Mouse (Mus musculus) small intestine, adult 2 months (tissue): ENCODE measurements around the gene Exoc2. TPM values are rescaled to one million over a fixed set of nuclear protein-coding genes. Genes with fewer than 3 reads are reported as not detected.

Experiments
- H3K27ac ChIP-seq: fragments of 200-500 bp; 2 replicates; pipeline ENCODE4 v1.5.1; 2012; ENCODE audit warnings: low read depth, low read length, control low read depth, inconsistent platforms; ENCODE audit not compliant: insufficient read depth
- H3K27me3 ChIP-seq: fragments of 200-500 bp; 2 replicates; pipeline ENCODE4 v1.6.1; 2012; ENCODE audit warnings: mild to moderate bottlenecking, moderate library complexity, low read length, inconsistent platforms; ENCODE audit not compliant: control insufficient read depth, insufficient read depth
- H3K36me3 ChIP-seq: fragments of 200-500 bp; 2 replicates; pipeline ENCODE4 v1.6.1; 2012; ENCODE audit warnings: mild to moderate bottlenecking, low read length, control low read depth, inconsistent platforms; ENCODE audit not compliant: control insufficient read depth, insufficient read depth
- H3K4me1 ChIP-seq: fragments of 200-500 bp; 2 replicates; pipeline ENCODE4 v1.6.1; 2012; ENCODE audit warnings: low read length, inconsistent platforms, mixed read lengths; ENCODE audit not compliant: control insufficient read depth, insufficient read depth, insufficient read length
- H3K4me3 ChIP-seq: fragments of 200-500 bp; 2 replicates; pipeline ENCODE4 v1.5.1; 2012; ENCODE audit warnings: low read depth, mild to moderate bottlenecking, control low read depth, inconsistent platforms, low read length, moderate library complexity
- CTCF ChIP-seq: fragments of 200-500 bp; IDR thresholded peaks from 2 replicates; pipeline ENCODE4 v1.5.1; 2012; ENCODE audit warnings: low read depth, mild to moderate bottlenecking, control low read depth, inconsistent platforms, low read length, moderate library complexity, mixed read lengths; ENCODE audit not compliant: insufficient replicate concordance, insufficient read length; ENCODE audit errors: extremely low read depth
- POLR2A ChIP-seq: fragments of 200-500 bp; IDR thresholded peaks from 2 replicates; pipeline ENCODE4 v1.6.1; 2012; ENCODE audit warnings: low read depth, mild to moderate bottlenecking, control low read depth, inconsistent platforms, low read length, moderate library complexity
- WGBS: fragments of 180-500 bp; shearing (Covaris S2); methylation state at CpG from one replicate; pipeline ENCODE4 v1.1.7; 2018; 5-methylcytosine and 5-hydroxymethylcytosine counted together
- polyA plus RNA-seq: library from polyadenylated mRNA; depleted of rRNA; stranded (reverse); fragments of >200 nt; gene quantifications from 2 replicates; pipeline ENCODE4 v1.2.3, GENCODE M21; 2012

Exoc2 gene
- polyA plus RNA-seq, 1 experiment: 3.6 TPM

DNA sequence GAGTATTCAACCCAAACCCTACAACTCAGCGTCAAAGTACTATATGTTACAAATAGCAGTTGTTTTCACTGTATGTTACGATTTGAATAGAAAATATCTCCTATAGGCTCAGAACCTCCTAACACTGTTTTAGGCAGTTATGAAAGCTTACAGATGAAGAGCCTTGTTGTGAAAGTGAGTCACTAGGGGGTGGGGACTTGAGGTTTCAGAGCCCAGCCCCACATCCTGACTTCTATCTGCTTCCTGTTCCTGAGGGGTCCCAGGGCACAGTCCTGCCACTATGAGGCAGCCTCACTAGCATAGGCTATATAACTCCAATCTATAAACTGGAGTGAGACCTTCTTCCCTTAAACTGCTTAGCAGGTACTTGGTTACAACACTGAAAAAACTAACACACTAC is 1.8 kb downstream of the Exoc2 start:
- Histone ChIP-seq H3K27me3 (no peaks in the 10 kb centered on the region), H3K27ac (no peak overlapping the region), H3K4me1 (peaks cover 5% of the 10 kb centered on the region; the same call in 1 of the 2 replicates), H3K36me3 (no peaks in the 10 kb centered on the region), H3K4me3 (no peak overlapping the region)
- TF ChIP-seq CTCF (no peak), POLR2A (no peak)
- WGBS: 75% methylated on average over 2 of the region's 2 CpGs

DNA sequence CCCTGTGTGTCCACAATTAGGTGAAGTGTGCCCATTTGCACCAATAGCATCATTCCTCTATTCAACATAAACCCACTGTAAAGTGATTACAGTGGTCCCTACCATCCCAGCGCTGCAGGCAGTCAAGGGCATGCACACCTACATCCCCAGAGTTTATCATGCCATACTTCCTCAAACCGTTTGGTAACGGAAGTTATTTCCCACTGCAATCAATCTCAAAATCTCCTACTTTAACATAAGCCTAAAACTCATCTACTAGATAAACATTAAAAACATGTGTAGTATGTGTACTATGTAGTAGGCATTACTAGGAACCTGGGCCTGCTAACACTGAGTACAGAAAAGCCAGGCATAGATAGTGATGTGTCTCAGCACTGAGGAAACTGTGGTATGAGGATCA is 2.8 kb downstream of the Exoc2 start:
- WGBS: 71% methylated on average over 3 of the region's 3 CpGs
- H3K27ac ChIP-seq: no peak overlapping the region
- TF ChIP-seq POLR2A: no peak
- TF ChIP-seq CTCF: no peak
- no peaks in the 10 kb centered on the region for H3K36me3 ChIP-seq
- no peak overlapping the region for H3K4me3 ChIP-seq
- H3K4me1 ChIP-seq: peaks cover 5% of the 10 kb centered on the region
- H3K27me3 ChIP-seq: no peaks in the 10 kb centered on the region

DNA sequence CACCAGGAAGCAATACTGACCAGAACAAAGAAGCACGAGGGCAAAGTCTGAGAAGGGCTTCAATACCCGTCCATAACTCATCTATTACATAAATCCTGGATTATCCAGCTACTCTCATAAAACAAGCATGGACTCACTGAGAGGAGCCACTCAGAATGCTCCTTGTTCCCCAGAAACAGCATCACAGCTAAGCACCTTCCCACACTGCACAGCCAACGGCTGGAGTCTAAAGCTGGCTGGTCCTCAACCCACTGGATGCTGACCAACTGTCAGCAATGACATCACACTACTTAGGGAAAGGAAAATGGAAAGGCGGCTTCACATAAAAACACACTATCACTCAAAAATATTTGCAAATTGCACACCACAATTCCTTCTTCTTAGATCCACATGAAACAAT is 5.6 kb downstream of the Exoc2 start:
- H3K36me3 ChIP-seq: no peaks in the 10 kb centered on the region
- H3K4me3 ChIP-seq: no peak overlapping the region
- peak overlapping the region; percentile 41; the same call in 1 of the 2 replicates for H3K27ac ChIP-seq
- TF ChIP-seq POLR2A (no peak), CTCF (no peak)
- peaks cover 5% of the 10 kb centered on the region for H3K4me1 ChIP-seq
- 46% methylated on average over 4 of the region's 4 CpGs for WGBS
- H3K27me3 ChIP-seq: no peaks in the 10 kb centered on the region

DNA sequence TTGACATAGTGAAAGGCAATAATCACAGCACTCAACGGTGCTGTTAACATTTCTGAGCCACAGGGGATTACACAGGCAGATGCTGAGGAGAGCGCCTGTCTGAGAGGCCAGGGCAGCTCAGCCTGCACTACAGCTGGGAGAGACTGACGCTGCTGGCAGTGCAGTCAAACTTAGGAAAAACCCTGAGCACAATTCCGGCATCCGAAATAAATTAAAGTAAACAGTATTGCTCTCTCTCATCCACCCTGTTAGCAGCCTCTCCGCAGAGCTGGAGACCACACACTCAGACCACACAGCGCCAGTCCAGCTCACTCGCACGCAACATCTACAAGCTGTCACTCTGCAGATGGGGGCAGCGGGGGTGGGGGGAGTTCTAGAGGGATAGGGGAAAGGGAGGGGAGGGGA is 7.4 kb downstream of the Exoc2 start:
- no peak for TF ChIP-seq POLR2A
- no peak for TF ChIP-seq CTCF
- no peak overlapping the region for H3K27ac ChIP-seq
- H3K27me3 ChIP-seq: no peaks in the 10 kb centered on the region
- 70% methylated on average over 10 of the region's 10 CpGs for WGBS
- no peak overlapping the region for H3K4me3 ChIP-seq
- no peaks in the 10 kb centered on the region for H3K36me3 ChIP-seq
- H3K4me1 ChIP-seq: peaks cover 5% of the 10 kb centered on the region

DNA sequence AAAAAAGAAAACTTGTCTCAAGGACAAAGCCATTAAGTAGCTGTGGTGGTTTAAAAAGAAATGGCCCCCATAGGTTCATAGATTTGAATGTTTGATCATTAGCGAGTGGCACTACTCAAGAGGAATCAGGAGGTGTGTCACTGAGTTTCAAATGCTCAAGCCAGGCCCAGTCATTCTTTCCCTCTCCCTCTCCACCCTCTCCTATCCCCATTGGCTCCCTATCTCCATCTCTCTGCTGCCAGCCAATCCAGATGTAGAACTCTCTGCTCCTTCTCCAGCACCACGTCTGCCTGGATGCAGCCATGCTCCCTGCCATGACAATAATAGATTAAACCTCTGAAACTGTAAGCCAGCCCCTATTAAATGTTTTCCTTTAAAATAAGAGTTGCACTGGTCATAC is 12.0 kb downstream of the Exoc2 start:
- Histone ChIP-seq H3K4me3 (no peak overlapping the region), H3K4me1 (no peaks in the 10 kb centered on the region; the same call in 1 of the 2 replicates), H3K27ac (no peak overlapping the region), H3K36me3 (no peaks in the 10 kb centered on the region), H3K27me3 (no peaks in the 10 kb centered on the region)
- TF ChIP-seq CTCF (no peak), POLR2A (no peak)
- WGBS: 75% methylated on average over 2 of the region's 2 CpGs

DNA sequence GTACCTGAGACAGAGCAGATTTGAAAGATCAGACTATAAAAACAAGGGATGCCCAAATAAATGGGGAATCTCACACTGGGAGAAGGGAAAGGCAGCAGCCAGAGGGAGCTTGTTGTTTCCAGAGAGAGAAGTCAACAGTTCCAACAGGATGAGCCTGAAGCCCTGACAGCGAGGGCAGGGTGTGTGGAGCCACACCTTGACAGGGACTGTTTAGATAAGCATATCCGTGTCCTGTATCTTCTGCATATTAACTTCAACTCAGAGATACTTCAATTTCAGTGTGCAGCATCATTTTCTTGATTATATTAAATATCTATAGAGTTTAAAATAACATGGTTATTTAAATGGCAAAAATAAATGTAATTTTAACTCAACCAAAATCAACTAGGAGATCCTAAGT is 13.2 kb downstream of the Exoc2 start:
- no peaks in the 10 kb centered on the region for H3K4me1 ChIP-seq
- no peak overlapping the region for H3K4me3 ChIP-seq
- no peaks in the 10 kb centered on the region for H3K36me3 ChIP-seq
- TF ChIP-seq POLR2A (no peak), CTCF (no peak)
- no peak overlapping the region for H3K27ac ChIP-seq
- no peaks in the 10 kb centered on the region for H3K27me3 ChIP-seq
- 87% methylated on average over 2 of the region's 2 CpGs for WGBS

GRCm38 (mm10) chr13:30953580-30953979 is 20.3 kb downstream of the Exoc2 start:
- H3K36me3 ChIP-seq: no peaks in the 10 kb centered on the region
- H3K27me3 ChIP-seq: no peaks in the 10 kb centered on the region
- H3K4me3 ChIP-seq: no peak overlapping the region
- TF ChIP-seq CTCF: no peak
- TF ChIP-seq POLR2A: no peak
- no peak overlapping the region for H3K27ac ChIP-seq
- H3K4me1 ChIP-seq: no peaks in the 10 kb centered on the region
- 9% methylated on average over 1 of the region's 1 CpGs for WGBS

DNA sequence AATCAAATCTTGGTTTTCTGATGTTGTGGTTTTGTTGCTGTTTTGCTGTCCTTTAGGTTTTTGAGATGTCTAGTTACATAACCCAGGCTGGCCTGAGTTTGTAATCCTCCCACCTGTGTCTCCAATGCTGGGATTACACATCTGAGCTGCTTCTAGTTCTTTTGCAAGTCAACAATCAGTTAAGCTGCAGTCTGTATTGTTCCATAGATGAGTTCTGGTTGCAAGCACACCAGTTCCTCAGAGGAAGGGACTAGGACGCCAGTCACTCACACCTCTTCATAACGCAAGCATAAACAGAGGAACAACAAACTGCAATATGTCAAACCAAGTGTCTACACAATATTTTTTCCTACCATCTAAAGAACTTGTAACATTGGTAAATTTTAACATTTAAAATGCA is 21.8 kb downstream of the Exoc2 start:
- Histone ChIP-seq H3K36me3 (no peaks in the 10 kb centered on the region), H3K4me3 (no peak overlapping the region), H3K4me1 (no peaks in the 10 kb centered on the region), H3K27me3 (no peaks in the 10 kb centered on the region), H3K27ac (no peak overlapping the region)
- 87% methylated on average over 2 of the region's 2 CpGs for WGBS
- TF ChIP-seq POLR2A (no peak), CTCF (no peak)

DNA sequence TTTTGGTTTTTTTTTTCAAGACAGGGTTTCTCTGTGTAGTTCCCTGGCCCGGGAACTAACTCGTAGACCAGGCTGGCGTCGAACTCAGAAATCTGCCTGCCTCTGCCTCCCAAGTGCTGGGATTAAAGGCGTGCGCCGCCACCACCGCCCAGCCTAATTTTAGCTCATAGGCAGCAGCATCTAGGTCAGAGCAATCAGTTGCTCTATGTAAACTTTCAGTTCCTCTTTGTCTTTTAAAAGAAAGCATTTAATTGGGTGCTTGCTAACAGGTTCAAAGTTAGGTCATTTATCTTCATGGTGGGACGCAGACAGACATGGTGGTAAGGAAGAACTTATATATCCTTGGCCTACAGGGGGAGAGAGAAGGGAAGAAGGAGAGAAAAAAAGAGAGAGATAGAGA is 24.7 kb downstream of the Exoc2 start:
- TF ChIP-seq CTCF: no peak
- no peak for TF ChIP-seq POLR2A
- no peaks in the 10 kb centered on the region for H3K27me3 ChIP-seq
- H3K4me1 ChIP-seq: no peaks in the 10 kb centered on the region
- no peaks in the 10 kb centered on the region for H3K36me3 ChIP-seq
- H3K4me3 ChIP-seq: no peak overlapping the region
- H3K27ac ChIP-seq: no peak overlapping the region
- WGBS: 93% methylated on average over 9 of the region's 9 CpGs
